Mouse (Mus musculus): Measurements from ENCODE around the gene Mgat4b.

Mgat4b gene

DNA sequence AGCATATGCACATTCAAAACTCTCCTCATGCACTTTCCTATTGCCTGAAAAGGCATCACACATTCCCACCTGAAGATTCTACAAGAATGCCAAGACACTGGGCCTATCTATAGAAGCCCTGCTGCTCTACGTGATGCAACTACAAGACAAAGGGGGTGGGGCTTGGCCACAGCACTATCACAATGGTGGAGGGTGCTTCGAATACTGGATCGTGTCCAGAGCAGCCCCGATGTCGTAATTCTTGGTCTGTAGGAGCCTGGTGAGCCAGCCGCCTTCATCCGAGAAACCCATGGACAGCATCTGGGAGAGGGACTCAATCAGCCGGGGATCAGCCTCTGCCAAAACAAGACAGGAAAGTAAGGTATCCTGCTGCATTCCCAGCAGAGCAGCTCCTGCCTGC is 10.1 kb upstream of the Mgat4b start:
- DNase-seq (ENCODE audit: low read depth, low spot score), result no peak

DNA sequence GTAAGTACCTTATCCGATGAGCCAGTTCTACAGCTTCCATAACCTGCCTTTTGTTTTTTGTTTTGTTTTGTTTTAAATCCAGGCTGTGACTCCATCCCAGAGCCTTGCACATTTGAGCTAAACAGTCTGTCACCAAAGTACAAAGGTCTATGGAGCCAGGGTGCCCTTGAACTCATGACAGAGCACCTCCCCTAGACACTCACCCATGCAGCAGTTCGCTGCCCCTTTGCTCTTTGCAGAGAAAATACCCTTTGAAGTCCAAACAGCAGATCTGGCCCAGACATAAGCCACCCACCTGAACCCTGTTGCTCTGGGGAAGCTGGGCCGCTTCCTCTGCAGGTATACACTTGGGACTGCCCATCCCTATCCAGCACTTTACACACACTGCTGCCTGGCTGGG is 9.1 kb upstream of the Mgat4b start:
- no peak for DNase-seq (ENCODE audit: low read depth, low spot score)

DNA sequence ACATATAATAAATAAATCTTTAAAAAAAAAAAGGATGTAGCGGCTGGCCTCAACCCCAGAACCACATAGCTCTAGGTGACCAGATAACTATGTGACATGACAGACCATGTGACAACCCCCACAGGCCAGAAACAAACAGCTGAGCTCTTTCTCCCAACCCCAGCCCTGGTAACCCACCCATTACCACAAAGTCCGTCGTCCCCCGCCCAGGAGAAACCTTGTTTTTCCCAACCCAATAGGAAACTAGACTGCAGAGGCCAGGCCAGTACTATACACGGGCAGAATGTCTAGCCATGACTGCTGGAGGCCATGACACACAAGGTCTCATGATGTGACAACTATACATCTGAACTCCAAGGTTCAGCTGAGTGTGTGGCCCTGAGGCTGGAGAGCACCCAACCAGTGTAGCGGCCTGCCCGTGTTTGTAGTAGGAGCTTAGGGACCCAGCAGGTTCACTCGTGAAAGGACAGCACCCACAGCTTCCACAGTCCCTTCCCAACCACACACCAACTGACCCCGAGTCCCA is 7.3 kb upstream of the Mgat4b start:
- no peak for DNase-seq (ENCODE audit: low read depth, low spot score)

DNA sequence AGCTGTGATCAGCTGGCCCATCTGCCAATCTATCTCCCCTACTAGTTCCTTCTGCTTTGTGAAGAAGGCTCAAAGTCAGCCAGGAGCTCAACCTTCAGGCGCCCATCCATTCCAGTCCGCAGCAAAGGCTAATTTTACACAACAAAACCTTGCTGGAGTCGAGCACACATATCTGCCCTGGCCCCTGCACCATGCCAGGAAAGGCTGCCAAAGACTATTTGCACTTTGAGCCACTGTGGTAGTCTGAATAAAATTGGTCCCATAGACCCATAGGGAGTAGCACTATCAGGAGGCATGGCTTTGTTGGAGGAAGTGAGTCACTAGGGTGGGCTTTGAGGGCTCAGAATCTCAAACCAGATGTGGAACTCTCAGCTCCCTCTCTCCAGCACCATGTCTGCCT is 5.3 kb upstream of the Mgat4b start:
- DNase-seq (ENCODE audit: low read depth, low spot score), result no peak

DNA sequence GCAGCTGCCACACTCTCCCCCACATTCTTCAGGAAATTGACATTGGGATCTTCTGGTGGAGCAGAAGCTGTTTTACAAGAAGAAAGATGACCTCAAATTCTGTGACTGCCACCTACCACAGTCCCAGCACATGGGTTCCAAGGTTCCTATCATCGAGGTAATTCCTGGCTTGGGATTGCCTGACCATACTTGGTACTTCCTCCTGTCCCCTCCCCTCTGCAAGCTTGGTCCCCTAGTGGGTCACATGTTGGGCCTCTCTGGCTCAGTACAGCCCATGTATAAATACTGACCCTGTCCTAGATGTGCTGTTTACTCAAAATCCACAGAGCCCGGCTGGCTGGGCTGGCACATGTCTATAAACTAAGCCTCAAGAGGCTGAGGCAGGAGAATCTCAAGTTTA is 4.7 kb upstream of the Mgat4b start:
- no peak for DNase-seq (ENCODE audit: low read depth, low spot score)

DNA sequence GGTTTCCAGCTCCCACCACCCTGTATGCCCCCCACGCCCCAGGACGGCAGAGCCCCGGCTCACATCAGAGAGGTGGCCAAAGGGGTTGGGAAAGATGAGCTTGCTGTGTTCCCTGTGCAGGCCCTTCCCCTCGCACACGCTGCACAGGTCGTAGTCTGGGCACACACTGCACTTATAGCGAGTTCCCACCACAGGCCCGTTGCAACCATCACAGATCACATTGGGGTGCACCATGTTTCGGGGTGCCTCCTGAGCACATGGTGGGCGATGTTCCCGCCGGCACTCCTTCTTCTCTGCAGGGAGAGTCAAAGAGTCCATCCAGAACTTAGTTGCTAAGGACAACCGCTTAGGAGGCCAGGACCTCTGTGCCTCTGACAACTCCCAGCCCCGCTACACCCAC is 3.3 kb upstream of the Mgat4b start:
- no peak for DNase-seq (ENCODE audit: low read depth, low spot score)

DNA sequence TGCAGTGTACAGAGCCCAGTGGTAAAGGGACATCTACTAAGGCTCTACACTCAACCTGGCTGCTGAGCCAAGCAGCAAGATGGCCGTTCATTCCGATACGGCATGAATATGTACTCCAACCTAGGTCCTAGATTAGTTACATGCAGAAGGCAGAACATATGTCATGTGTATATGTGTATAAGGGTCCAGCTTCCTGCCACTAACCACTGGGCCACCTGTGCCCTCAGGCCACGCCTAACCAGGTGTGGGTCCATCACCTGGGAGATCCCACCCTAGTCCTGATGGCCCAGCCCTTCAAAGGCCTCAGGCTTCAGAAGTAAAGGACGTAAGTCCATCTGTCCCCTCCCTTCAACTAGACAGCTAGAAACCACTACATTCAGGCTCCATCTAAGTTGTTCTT is 2.7 kb upstream of the Mgat4b start:
- DNase-seq (ENCODE audit: low read depth, low spot score), result no peak

DNA sequence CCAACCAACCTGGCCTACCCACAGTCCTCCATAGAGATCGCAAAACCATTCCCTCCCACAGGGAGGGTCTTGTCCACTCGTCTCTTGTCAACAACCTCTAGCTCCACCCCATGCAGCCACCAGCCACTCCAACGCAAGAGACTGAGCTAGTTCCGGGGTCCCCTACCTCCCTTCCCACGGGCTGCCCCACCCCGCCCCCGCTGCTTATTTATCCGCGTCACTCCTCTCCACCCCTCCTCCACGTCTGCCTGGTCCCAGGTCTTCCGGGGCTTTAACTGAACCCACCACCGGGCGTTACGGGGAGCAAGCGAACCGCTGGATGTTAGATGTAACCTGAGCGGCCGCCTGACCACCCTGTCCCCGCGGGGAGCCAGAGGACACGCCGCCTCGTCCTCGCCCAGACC is 587 bp upstream of the Mgat4b start:
- peak; percentile 94 for DNase-seq (ENCODE audit: low read depth, low spot score)

DNA sequence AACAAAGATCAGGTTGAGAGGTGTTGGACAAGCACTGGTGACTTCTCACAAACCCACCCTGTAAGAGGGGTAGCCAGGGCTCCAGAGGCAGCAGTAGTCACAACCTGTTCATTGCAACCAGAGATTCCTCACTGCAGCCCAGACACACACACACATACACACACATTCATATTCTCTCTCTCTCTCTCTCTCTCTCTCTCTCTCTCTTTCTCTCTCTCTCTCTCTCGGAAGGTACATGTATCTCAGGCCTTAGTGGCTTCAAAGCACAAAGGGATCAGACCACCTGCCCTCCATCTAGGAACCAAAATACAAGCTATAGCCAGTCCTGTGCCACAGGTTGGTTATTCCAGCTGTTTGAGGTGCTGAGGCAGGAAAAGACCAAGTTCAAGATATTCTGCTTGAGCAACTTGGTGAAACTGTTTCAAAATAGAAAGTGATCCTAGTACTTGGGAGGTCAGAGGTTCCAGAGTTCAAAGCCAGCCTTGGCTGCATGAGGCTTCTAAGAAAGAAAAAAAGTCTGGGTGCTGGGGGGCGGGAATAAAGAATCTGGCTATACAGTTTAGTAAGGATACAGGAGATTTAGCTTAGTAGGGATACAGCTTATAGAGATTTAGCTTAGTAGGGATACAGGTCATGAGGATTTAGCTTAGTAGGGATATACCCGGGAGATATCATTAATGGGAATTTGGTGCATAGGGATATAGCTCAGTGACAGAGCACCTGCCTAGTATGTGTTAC is 801 bp downstream of the Mgat4b start:
- DNase-seq (ENCODE audit: low read depth, low spot score), result no peak

DNA sequence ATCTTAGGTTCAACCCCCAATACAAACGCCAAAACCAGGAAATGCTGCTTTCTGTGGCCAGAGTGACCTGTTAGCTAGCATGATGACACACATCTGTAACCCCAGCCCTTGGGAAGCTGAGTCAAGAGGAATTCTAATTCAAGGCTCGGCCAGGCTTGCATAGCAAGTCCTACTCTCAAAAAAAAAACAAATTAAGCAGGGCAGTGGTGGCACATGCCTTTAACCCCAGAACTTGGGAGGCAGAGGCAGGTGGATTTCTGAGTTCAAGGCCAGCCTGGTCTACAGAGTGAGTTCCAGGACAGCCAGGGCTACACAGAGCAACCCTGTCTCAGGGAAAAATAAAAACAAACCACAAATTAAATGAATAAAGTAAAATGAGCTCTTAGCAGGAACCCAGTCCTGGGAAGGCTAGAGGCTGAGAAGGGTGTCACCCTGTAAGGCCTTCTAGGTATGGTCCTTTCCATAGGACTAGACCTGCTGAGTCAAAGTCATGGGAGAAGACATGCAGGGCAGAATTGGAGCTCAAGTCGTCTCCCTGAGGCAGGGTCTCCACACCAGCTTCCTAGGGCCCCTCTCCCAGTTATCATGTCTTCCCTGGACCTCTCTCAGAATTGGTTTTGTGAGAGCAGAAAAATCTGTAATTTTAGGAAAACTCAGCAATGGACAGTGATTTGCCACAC is 1.5 kb downstream of the Mgat4b start:
- no peak for DNase-seq (ENCODE audit: low read depth, low spot score)

DNA sequence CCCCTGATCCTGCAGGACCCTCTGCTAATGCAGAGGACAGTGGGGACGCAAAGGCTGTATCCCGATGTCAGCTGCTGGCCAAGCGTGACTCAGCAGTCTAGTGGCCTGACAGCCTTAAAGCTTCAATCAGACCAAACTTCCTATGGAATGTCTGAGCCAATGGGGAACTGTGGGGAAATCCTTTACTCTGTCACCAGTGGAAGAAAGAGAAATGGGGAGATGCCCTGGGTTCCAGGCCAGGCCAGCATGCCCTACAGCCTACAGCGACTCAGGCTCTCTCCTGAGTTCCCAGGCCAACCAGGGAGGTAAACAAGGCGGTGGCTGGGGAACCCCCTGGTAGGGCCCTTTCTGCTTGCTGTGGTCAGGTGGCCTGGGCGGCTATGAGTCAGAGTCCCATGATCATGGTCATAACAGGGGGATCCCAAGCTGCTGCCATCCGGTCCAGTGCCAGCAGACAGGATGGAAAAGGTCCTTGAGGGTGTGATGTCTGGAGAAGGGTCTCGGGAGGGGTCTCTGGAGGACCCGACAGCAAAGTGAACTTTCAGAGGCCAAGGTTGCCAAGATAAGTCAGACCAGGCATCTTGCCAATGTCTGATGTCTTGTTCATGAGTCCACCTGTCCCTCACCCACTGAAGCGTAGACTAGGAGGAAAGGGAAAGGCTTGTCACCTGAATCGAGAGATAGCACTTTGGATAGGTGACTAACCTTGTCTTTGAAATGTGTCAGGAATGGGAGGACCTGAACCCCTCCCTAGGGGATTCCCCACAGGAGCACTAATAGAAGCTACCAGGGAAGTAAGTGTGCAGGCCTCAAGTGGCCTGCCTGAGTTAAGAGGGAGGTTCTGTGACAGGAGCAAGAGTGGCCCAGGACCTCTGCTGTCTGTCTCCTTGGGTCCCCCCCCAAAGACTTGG is 2.4 kb downstream of the Mgat4b start:
- DNase-seq (ENCODE audit: low read depth, low spot score), result peak; percentile 70

DNA sequence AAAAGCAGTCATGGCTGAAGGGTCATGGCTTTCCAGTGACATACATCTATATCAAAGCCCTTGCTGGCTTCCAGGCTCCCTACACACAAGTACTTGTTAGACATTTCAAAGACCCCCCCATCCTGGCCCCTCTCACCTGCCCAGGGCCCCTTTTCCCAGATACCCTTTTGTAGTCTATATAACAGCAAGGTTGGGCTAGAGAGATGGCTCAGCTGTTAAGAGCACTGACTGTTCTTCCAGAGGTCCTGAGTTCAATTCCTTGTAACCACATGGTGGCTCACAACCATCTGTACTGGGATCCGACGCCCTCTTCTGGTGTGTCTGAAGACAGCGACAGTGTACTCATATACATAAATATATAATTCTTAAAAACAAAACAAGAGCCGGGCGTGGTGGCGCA is 3.9 kb downstream of the Mgat4b start:
- DNase-seq (ENCODE audit: low read depth, low spot score), result no peak

DNA sequence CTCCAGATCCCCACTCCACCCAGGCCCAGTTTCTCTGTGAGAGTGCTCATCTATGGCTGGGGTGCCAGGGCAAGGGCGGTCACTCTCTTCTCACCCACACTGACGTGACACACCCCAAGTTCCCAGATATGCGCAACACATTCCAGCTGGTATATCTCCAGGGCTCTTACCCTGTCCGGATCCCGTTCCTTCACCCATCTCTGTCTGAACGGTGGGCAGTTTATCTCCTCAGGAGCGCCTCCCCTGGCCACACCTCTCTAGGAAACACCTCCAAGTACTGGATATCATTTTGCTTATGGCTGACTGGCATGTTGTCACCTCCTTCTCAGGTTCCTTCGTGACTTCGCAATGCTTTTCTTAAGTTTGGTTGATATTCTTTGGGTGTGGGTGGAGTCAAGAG is 4.9 kb downstream of the Mgat4b start:
- no peak for DNase-seq (ENCODE audit: low read depth, low spot score)

DNA sequence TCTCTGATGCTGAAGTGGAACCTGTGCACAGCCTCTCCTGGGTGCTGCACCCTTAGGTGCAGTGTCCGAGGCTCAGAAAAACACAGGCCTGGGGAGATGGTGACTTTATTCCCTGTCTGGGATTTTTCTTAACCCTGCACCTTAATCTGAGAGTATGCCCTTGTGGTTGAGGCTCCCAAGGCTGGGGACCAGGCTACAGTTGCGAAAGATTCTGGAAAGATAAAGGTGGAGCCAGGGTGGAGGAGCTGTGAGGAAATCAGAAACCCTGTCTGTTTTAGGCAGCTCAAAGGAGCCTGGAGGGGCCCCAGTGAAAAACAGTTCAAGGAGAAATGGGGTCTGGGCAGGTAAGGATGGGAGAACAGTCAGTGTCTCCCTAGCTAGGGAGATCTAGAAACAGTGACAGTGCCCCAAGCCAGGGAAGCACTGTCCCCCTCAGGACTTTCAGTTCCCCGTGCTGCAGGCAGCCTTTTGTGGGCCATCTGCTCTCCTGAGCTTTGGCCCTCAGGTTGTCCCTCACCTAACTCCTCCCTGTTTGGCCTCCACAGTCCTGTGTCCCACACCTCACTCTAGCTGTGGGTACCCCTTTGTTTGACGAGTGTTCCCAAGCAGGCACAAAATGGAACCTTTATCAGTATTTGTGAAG is 6.2 kb downstream of the Mgat4b start:
- DNase-seq (ENCODE audit: low read depth, low spot score), result no peak

DNA sequence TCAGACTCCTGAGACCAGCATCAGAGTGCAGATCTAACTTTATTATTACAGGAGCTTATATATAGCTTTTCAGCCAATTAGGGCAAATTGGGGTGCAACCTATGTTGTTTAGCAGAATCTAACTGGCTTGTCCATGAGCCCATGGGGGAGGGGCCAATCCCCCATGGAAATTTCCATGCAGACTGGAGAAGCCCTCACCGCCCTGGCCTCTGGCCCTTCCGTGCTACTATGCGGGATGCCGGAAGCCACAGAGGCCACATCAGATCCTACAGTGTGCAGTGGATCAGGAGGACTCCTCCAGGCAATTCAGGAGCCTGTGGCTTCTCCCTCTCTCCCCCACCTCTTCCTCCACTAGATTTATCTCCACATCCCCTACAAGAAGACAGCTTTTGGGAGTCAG is 7.1 kb downstream of the Mgat4b start:
- DNase-seq (ENCODE audit: low read depth, low spot score), result peak; percentile 78

DNA sequence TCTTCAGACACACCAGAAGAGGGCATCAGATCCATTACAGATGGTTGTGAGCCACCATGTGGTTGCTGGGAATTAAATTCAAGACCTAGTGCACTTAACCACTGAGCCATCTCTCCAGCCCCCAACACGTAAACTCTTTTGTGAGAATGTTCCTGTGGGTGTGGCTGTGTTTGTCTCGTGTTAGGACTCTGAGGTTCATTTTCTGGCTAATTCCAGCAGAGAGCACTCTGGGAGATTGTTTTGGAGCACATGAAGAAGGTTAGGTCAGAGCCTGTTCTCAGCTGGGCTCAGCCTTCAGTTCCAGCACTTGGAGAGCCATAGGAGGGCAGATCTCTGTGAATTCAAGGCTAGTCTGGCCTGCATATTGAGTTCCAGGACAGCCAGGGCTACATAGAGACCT is 9.1 kb downstream of the Mgat4b start:
- DNase-seq (ENCODE audit: low read depth, low spot score), result peak; percentile 83

DNA sequence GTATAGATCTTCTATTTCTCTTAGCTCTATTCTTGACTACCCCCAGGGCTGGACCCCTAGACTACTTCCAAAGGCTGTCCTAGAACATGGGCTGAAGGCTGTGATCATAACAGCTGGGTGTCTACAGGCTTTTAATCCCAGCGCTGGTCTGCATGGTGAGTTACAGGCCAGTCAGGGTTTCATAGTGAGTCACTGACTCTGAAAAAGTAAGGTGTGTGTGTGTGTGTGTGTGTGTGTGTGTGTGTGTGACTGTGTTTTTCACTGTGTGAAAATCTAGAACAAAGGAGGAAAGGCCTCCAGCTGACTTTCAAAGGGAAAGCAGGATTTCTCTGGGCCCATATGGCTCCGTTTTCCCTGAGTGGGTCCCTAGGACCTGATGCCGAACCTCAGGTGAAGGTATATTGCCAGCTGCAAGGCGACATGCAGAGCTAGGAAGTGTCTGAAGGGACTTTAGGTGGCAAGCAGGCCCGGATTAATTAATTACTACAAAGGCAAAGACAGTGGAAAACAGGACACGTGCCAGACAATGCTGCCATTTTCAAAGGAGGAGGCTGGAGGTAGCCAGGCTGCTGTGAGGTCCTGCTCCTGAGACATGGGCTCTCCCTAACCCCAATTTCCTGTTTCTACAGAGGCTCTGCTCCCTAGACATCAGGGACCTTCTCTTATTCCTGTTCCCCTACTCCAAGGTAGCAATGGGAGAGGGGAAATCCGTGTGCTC is 12.0 kb downstream of the Mgat4b start:
- DNase-seq (ENCODE audit: low read depth, low spot score), result no peak

DNA sequence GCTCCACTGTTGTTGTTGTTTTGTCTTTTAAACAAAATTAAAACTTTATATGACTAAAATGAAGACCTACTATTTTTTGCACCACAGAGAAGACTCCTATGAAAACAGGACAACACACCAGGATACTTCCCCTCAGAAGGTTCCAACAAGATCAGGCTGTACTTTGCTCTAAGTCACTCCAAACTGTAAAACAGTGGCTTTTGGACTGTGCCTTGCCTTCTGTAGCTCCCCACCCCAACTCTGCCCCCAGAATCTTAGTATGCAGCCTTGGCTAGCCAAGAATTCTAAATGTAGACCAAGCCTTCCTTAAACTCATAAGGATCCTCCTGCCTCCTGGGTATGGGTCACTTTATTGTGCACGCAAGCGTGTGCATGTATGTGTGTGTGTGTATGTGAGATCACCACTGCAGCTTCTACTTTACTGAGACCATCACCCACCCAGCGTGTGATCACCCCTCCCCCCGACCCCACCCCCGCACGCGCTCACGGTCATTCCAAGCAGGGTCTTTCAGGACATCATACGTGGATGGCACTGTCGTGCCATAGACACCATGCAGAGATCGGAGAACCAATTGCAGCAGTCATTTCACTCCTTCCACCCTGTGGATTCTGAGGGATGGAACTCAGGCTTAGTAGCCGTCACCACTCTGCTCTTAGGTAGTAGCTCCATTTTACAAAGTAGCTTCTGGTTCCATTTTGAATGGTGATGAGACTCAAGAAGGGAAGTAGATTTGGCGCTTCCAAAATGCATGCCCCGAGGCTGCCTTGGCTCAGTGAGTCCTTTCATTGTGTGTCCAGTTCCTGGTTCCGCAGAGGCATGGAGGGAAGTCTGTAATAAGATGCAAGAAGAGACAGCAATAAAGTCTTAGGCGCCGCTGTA is 13.3 kb downstream of the Mgat4b start:
- no peak for DNase-seq (ENCODE audit: low read depth, low spot score)

DNA sequence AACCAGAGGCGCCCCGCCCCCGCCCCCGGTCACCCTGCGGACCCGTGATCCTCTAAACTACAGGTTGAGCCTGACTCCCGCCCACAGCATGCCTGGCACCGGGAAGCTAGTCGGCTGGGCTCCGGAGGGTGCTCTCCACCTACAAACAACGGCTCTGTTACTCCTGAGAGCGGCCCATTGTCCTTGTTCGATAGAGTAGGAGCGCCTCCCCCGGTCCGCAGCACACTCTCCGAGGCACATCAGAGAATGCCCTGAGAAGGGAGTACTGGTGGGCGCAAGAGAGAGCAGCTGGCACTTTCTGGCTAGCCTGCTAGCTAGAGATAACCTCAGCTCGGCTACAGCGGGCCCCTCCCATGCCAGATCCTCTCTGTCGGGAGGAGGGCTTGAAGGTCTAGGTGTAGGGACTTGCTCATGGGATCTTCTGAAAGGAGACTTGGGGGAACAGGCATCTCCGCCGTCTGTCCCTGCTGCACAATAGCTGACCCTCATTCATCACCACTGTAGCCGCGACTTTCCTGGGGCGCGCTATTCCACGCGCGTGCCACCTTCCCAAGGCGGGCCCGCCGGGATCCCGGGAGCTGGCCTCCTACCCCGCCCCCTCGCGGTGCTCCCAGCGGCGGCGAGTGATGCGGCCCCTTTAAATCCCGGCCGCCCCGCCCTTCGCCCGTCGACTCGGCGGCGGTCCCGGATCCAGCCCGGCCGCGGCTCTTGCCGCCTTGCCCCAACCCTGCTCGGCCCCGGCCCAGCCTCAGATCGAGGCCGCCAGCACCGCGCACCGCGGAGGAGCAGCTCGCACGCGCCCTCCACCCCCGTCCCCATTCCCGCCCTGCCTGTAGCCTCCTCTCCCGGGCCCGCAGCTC is 14.2 kb downstream of the Mgat4b start:
- peak; percentile 82 for DNase-seq (ENCODE audit: low read depth, low spot score)

Data from ZHBTc4 (cell line).